Mouse (Mus musculus) gastrocnemius, postnatal 36 days (tissue): ENCODE measurements at regions not wholly inside any gene's neighbourhood (a gene's known extent, or its start where the extent isn't known, plus 50 kb on each side); places are given as distances from the start of the nearest gene placed in this dataset.

ENCODE experiments used
- DNase-seq, 2 experiments: peaks; one replicate each; pipeline ENCODE4 v3.0.0; 2022
- intact Hi-C: fragments of 180-260 bp; cut with DNase I; formaldehyde crosslinking; loops from one replicate; pipeline ENCODE4 v1.15.1; 2025

DNA sequence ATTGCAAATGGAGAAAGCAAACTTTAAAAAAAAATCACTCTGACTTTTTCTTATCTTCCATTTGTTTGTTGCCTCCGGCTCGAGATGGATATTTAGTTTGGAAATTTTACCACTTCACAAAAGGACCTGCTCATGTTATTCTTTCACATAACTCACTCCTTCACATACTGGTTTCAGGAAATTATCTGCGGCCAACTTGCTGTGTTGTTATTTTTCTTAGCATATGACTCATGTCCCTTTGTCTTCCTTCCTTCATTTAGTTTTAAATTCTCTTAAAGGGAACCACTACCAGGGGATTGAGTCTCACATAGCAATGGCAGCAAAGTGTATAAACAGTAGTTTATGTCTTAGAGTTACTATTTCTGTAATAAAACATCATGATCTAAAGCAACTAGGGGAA, 217.8 kb downstream of the Ahr start:
- no peak for DNase-seq
- intact Hi-C loops, result no loop called here

DNA sequence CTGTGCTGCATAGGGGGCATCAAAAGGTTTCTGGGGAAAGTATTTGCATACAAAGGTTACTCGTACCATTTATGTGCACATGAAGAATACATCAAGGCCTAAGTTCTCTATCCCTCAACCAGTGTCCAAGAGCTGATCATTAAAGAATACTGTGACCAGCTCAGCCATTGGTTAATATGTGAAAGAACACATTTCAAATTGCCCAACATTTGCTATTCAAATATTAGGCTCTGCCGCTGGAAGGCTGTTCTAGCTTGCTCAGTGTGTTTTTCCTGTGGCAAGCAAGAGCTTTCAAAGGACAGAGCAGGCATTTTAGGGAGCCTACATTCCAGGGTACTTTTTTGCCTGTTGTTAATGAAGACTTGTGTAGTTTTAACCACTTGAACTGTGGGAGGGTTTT, 220.8 kb downstream of the Ahr start:
- intact Hi-C loops, result no loop called here
- DNase-seq, result no peak

GRCm38 (mm10) chr12:35313191-35313925, 221.5 kb downstream of the Ahr start:
- intact Hi-C loops, result no loop called here

DNA sequence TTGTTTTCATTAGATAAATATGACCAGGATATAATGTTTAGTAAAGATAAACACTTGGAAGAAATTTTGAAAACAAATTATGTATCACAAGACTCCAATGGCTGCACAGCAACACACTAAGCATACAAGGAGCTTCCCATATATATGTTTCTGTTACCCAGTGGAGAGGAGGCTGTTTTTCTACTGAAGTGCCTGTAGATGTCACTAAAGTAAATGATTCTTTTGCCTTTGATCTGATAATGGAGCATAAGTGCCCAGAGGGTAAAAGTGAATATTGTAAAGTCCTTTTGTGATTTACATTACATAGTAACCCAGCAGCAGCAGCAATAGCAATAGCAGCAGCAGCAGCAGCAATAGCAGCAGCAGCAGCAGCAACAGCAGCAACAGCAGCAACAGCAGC, 226.3 kb downstream of the Ahr start:
- no peak for DNase-seq
- intact Hi-C loops, result loop anchor here (5.0 kb wide), 1 partner anchor 524 kb away; no protein-coding TSS in a partner anchor

More at GRCm38 (mm10) chr12:35313191-35313925, 221.5 kb downstream of the Ahr start:
- peak; percentile 20 to 26 for DNase-seq

GRCm38 (mm10) chr12:35303764-35304717, 230.8 kb downstream of the Ahr start:
- DNase-seq, result no peak
- intact Hi-C loops, result no loop called here

GRCm38 (mm10) chr12:35303188-35303587, 231.7 kb downstream of the Ahr start:
- no peak for DNase-seq
- intact Hi-C loops, result no loop called here

GRCm38 (mm10) chr12:35294668-35295067, 240.2 kb downstream of the Ahr start:
- DNase-seq, result no peak
- intact Hi-C loops, result no loop called here

DNA sequence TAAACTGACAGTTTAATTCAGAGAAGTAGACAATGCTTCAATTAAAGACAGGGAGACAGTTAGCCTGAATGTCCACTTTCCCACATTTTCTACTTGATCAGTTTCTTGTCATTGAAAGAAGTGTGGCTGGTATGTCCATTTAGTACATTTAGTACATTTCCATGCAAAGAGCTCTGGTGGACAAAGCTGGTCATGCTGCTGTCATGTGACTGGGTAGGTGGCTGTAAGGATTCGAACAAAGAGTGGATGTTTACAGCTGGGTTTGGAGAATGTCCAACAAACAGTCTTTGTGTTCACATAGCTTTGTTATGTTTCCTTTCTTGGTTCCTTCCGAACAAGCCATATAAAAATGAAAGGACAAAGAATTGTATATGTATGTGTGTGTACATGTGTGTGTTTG, 241.3 kb downstream of the Ahr start:
- DNase-seq, result no peak
- intact Hi-C loops, result no loop called here

DNA sequence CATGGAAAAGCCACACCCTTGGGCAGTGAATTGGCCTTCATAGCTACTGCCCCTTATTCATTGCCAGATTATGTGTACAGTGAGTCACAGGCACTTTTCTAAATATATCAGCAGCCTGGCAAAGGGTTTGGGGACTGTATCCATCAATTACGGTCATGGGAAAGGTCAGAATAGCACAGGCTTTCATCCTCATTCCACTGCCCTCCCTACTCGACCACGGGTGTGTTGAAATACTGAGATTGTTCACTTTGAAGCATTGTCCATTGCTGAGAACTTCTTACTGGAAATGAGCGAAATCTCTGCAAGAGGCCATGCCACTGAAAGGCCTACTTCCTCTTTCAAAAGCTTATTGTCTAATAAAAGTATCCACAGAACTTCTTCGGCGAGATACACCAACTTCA, 242.9 kb downstream of the Ahr start:
- intact Hi-C loops, result no loop called here
- no peak for DNase-seq

DNA sequence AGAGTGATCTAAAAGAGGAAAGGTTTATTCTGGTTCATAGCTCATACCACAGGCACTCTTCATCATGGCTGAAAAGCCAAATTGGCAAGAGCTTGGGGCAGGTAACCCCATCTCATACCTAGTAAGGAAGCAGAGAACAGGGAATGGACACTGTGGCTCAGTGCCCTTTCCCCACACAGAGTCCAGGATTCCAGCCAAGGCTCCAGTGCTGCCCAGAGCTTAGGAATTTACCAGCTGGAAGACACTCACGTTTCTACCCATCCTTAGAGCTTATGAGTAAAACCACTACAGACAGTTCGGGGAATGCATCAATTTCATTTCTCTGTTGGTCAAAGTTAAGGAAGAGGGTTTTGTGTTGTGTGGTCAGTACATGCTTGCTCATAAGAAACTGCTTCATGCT, 241.0 kb downstream of the Snx13 start:
- intact Hi-C loops, result no loop called here
- DNase-seq, result no peak

DNA sequence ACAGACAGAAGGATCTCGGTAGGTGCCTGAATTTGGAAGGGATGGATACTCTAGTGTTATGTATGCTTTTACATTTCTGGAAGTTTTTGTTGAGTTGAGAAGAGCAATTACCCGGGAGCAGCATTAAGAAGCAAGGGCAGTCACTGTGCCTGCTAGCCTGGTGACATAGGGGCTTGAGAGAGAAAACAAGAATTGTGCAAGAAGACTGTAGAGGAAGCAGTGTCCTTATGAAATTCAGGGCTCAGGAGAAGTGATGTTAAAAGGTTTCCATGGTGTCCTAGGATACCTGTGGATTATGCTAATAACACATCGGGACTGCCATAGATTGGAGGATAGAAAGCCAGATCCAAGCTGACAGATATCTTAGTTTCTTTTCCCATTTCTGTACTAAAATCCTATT, 240.6 kb downstream of the Snx13 start:
- no peak for DNase-seq
- intact Hi-C loops, result no loop called here

DNA sequence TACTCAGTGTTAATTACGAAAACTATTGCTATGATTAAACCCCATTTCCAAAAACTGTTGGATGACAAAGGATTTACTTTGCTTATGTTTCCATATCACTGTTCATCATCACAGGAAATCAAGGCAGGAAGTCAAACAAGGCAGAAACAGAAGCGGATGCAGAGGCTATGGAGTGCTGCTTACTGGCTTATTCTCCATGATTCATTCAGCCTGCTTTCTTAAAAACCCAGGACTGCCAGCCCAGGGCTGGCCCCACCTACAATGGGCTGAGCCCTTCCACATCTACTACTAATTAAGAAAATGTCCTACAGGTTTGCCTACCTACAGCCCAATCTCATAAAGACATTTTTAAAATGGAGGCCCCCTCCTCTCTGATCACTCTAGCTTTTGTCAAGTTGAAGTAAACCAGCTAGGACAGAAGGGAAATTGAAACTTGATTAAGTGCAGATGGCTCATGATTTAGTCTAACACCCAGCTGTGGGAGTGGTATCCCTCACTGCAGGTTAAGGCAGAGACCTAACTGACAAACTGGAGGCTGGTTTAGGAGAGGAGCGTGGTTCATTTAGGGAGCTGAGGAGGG, 240.1 kb downstream of the Snx13 start:
- no peak for DNase-seq
- intact Hi-C loops, result no loop called here

DNA sequence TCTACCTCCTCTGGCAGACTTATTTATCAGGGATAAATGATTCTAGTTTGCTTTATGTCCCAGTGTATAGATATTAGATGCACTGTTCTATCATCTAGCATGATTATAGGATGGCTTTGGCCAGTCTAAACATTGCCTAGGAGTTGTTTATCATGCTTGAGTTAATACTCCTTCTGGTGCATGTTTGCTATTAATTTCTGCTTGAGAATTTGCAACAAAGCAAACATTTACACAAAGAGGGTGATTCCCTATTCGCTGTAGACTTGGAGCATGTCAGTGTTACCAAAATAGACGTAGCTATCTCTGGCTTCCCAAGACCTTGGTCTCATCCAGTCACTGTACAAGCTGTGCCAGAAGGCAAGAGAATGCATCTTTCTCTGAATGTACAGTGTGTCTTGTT, 237.4 kb downstream of the Snx13 start:
- intact Hi-C loops, result no loop called here
- DNase-seq, result no peak

GRCm38 (mm10) chr12:35283925-35284324, 236.9 kb downstream of the Snx13 start:
- no peak for DNase-seq
- intact Hi-C loops, result no loop called here

DNA sequence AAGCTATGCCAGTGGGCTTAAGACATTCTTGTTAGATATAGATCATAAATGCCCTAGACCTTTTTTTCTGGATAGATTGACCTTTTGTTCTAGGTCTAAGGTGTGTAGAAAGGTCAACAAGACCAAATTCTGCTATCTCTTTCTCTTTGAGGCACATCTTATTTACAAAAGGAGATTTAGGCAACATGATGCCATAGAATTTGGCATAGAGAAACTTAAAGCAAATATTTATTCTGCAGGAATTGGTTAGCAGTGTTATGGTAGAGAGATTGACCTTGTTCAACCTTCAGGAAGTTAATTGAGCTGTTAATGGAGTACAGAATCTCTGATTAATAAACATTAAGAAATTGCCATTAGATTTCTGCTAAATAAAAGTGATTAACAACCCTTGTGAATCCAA, 236.4 kb downstream of the Snx13 start:
- DNase-seq, result no peak
- intact Hi-C loops, result no loop called here

DNA sequence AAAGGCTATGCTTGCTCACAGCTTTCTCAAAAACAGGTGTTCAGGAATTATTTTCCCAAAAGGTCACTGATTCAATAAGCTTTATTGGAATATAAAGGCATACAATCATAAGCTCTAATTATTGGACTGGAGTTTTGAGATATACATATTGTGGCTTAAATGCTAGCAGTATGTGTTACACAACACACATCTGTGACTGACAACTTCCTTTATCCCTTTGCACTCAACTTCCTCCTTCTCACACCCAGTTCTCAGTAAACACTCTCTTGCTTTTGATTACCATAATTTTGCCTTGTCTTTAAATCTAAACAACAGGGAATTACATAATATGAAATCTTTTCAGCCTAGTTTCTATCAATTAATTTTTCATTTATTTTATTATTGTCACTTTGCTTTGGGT, 222.5 kb downstream of the Snx13 start:
- no peak for DNase-seq
- intact Hi-C loops, result no loop called here

DNA sequence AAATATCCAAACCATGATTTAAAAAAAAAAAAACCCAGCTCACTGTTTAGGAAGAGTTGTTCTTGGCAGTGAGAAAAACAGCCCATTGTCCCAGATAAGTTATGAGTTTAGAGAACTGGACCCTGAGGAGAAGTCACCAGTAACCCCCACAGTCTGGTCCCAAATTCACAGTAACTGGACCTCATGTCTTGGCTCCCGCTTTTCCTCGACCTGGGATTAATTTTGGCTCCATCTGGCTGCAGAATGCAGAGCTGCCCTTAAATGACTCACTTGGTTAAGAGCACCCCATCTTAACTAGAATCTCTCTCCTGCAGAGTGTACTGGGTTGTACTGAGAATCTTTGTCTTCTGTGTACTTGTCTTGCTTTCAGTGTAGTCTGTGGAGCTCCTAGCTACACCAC, 221.0 kb downstream of the Snx13 start:
- intact Hi-C loops, result no loop called here
- DNase-seq, result no peak

GRCm38 (mm10) chr12:35267023-35267654, 220.2 kb downstream of the Snx13 start:
- intact Hi-C loops, result no loop called here
- DNase-seq, result no peak

GRCm38 (mm10) chr12:35259781-35260180, 212.8 kb downstream of the Snx13 start:
- intact Hi-C loops, result no loop called here
- DNase-seq, result no peak

DNA sequence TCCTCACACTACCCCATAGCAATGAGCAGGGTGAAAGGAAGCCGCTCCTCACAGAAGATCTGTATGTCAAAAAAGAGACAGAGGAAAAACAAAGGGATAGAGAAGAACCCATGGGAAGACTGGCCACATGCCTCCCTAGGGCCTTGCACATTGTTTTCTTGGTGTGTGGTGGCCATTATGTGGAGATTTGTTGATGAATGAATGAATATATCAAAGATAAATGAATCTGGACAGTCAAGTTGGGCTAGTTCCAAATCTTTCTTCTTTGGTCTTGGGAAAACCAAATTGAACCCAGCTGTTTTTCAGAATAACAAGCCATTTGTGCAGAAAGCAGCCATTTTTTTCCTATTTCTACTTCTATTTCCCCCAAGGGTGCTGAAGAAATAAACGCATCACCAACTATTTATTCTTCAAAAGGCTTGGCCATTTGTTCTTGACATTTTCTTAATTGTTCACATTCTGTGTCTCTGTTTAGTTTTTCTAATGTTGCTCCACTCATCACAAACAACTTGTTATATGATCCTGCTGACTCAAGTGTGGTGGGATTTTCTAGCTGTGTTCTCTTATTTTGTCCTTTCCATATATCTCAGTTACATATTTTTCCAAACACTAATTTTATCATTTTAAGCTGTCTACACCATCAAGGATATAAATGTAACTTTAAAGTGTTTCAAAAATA, 208.9 kb downstream of the Snx13 start:
- intact Hi-C loops, result no loop called here
- DNase-seq, result no peak
